Mouse (Mus musculus) erythroblast, embryonic 14.5 days (primary cell): ENCODE measurements at regions not wholly inside any gene's neighbourhood (a gene's known extent, or its start where the extent isn't known, plus 50 kb on each side); places are given as distances from the start of the nearest gene placed in this dataset.

Experiments
- GATA1 ChIP-seq: IDR thresholded peaks from 2 replicates; pipeline ENCODE4 v1.6.1; 2012; ENCODE audit warnings: low read length, inconsistent platforms, mixed read lengths
- TAL1 ChIP-seq: IDR thresholded peaks from 3 replicates; pipeline ENCODE4 v1.6.1; 2012; ENCODE audit warnings: low read length, inconsistent platforms, mixed read lengths

- TF ChIP-seq GATA1 (no peak), TAL1 (no peak)
Observed at GRCm38 (mm10) chr16:24097596-24097995, 108.9 kb upstream of the Bcl6 start.
